Mouse (Mus musculus): ENCODE data around the gene Vmn1r218.
"Not testable (repeated sequence)": the region's sequence is repeated elsewhere in the genome, so short reads cannot be mapped to it uniquely, and the experiment has no call there.

Vmn1r218 gene

GRCm38 (mm10) chr13:23133099-23133498, at the start of gene Vmn1r218:
Gene Vmn1r218, plus strand, starts transcription at chr13:23133155.
- DNase-seq: no peak

- no peak for DNase-seq
Observed at GRCm38 (mm10) chr13:23094386-23094785, 38.6 kb upstream of the Vmn1r218 start.

- not testable (repeated sequence) for DNase-seq
Observed at GRCm38 (mm10) chr13:23118126-23118525, 14.8 kb upstream of the Vmn1r218 start, which contains the start of gene Vmn1r217. Gene Vmn1r217, minus strand, starts transcription at chr13:23118226.

- no peak for DNase-seq
Observed at GRCm38 (mm10) chr13:23120611-23121010, 12.3 kb upstream of the Vmn1r218 start.

- no peak for DNase-seq
Observed at GRCm38 (mm10) chr13:23133501-23133900, 546 bp downstream of the Vmn1r218 start.

GRCm38 (mm10) chr13:23138880-23139279, 5.9 kb downstream of the Vmn1r218 start:
- DNase-seq: no peak

- no peak for DNase-seq
Observed at GRCm38 (mm10) chr13:23157848-23158247, 24.9 kb downstream of the Vmn1r218 start.

- DNase-seq: no peak
Observed at GRCm38 (mm10) chr13:23159012-23159411, 26.1 kb downstream of the Vmn1r218 start, which contains the start of gene Vmn1r219. Gene Vmn1r219, plus strand, starts transcription at chr13:23159312.

GRCm38 (mm10) chr13:23166471-23166870, 33.5 kb downstream of the Vmn1r218 start:
- DNase-seq: not testable (repeated sequence)

- DNase-seq: no peak
Observed at GRCm38 (mm10) chr13:23187875-23188274, 54.9 kb downstream of the Vmn1r218 start, which contains the start of gene Vmn1r220. Gene Vmn1r220, minus strand, starts transcription at chr13:23187975.

Measured in cerebellum, adult 18-20 months (tissue).